Mouse (Mus musculus) testis, adult 2 months (tissue): ENCODE results near the gene Rdh5. TPM values are rescaled to one million over a fixed set of nuclear protein-coding genes. Genes with fewer than 3 reads are reported as not detected.

Experiments
- H3K27ac ChIP-seq: fragments of 200-500 bp; 2 replicates; pipeline ENCODE4 v1.5.1; 2012; ENCODE audit warnings: low read depth, low read length; ENCODE audit not compliant: control insufficient read depth, insufficient read depth
- H3K27me3 ChIP-seq: fragments of 200-500 bp; 2 replicates; pipeline ENCODE4 v1.6.1; 2012; ENCODE audit warnings: mild to moderate bottlenecking, low read length, moderate library complexity; ENCODE audit not compliant: control insufficient read depth, insufficient read depth
- H3K36me3 ChIP-seq: fragments of 200-500 bp; 2 replicates; pipeline ENCODE4 v1.6.1; 2012; ENCODE audit warnings: mild to moderate bottlenecking, low read length; ENCODE audit not compliant: control insufficient read depth, insufficient read depth
- H3K4me1 ChIP-seq: fragments of 200-500 bp; 2 replicates; pipeline ENCODE4 v1.6.1; 2012; ENCODE audit warnings: low read length; ENCODE audit not compliant: control insufficient read depth, insufficient read depth
- H3K4me3 ChIP-seq: fragments of 200-500 bp; 2 replicates; pipeline ENCODE4 v1.5.1; 2012; ENCODE audit warnings: low read depth, mild to moderate bottlenecking, low read length, moderate library complexity, mixed read lengths; ENCODE audit not compliant: control insufficient read depth
- CTCF ChIP-seq: fragments of 200-500 bp; IDR thresholded peaks from 2 replicates; pipeline ENCODE4 v1.5.1; 2012; ENCODE audit warnings: low read depth, mild to moderate bottlenecking, inconsistent platforms, low read length, moderate library complexity; ENCODE audit not compliant: control insufficient read depth, insufficient read depth, insufficient replicate concordance
- POLR2A ChIP-seq: fragments of 200-500 bp; IDR thresholded peaks from 2 replicates; pipeline ENCODE4 v1.6.1; 2012; ENCODE audit warnings: low read depth, mild to moderate bottlenecking, inconsistent platforms, low read length, moderate library complexity; ENCODE audit not compliant: control insufficient read depth
- polyA plus RNA-seq: library from polyadenylated mRNA; depleted of rRNA; stranded (reverse); fragments of >200 nt; gene quantifications from 2 replicates; pipeline ENCODE4 v1.2.3, GENCODE M21; 2012

The Rdh5 gene
- polyA plus RNA-seq, 1 experiment = 7.5 TPM

DNA sequence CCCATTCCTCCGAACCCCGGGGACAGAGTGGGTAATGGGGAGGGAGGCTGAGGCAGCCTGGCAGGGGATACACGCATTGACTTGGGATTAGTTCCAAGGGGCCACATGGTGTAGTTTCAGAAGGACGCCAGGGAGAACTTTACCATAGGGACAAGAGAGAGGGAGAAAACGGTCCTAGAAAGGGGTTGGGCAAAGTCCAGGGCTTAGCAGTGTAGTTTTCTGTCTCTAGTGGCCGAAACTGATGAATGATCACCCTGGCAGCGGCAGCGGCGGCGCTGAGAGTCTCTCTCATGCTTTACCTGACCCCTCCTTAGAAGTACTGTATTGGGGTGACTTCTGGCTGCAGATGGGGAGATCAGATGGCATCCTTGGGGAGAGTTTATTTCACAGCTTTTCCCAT lies 35.7 kb upstream of the Rdh5 start:
- TF ChIP-seq POLR2A = no peak
- no peak for TF ChIP-seq CTCF
- no peak overlapping the region for H3K27ac ChIP-seq
- H3K4me1 ChIP-seq = peaks cover 3% of the 10 kb centered on the region; the same call in 1 of the 2 replicates
- H3K36me3 ChIP-seq = no peaks in the 10 kb centered on the region
- H3K27me3 ChIP-seq = no peaks in the 10 kb centered on the region
- no peak overlapping the region for H3K4me3 ChIP-seq

DNA sequence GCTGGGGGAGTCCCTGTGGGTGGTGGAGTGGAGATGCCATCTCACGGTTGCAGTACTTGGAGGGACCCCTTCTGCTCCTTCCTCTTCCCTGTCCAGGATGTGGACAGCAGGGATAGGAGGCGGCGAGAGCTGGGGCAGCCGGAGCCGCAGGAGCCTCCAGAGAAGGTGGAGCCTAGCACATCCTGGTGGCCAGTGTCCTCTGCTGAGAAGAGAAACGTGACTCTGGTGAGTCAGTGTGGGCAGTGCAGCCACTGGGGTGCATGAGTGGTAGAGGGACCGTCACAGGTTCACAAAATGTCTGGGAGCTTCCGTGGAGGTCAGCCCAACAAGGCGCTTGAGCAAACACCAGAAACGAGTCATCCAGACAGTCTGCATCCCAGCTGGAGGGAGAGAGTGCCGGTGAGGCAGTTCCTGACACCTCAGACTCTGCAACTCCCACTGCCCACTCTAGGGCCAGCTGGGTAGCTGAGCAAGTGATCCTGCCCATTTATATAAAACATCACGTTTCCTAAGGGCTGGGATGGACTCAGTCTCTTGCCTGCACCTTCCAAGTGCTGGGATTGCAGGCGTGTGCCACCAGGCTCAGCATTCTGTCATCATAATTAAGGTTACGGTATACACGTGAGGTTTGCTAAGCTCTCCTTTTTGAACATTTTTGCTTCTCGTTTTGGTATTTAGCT lies 27.7 kb upstream of the Rdh5 start:
- Histone ChIP-seq H3K4me3 (peak overlapping the region; percentile 32; the same call in 1 of the 2 replicates), H3K4me1 (no peaks in the 10 kb centered on the region; the same call in 1 of the 2 replicates), H3K27ac (no peak overlapping the region), H3K27me3 (no peaks in the 10 kb centered on the region), H3K36me3 (no peaks in the 10 kb centered on the region)
- TF ChIP-seq CTCF (no peak), POLR2A (no peak)

DNA sequence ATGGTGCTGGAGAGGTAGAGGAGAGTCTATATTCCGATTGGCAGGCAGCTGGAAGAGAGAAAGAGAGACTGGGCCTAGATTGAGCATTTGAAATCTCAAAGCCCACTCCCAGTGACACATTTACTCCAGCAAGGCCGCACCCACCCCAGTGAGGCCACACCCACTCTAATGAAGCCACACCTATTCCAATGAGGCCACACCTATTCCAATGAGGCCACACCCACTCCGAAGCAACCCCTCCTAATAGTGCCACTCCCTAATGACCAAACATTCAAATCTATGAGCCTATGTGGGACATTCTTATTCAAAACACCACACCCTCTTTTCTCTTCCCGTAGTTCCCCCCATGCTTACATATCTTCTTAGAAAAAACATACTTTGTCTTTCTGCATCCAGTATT lies 24.8 kb upstream of the Rdh5 start:
- Histone ChIP-seq H3K27me3 (no peaks in the 10 kb centered on the region), H3K27ac (0 out of 2 replicates have a peak overlapping the region, but pooled peaks have one; percentile 37)

DNA sequence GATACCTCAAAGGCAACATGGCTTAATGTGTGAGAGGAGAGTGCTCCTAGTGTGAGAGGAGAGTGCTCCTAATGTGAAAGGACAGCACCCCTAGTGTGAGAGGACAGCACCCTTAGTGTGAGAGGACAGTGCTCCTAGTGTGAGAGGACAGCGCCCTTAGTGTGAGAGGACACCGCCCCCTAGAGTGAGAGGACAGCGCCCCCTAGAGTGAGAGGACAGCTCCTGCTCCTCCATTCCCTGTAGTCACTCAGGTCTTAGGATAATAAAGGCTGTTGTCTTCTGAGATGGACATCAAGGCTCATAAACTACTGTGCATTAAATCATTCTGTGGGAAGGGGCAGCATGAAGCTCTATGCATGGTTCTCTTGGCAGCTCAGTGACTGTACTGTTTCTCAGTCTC lies 23.0 kb upstream of the Rdh5 start:
- H3K27me3 ChIP-seq = no peaks in the 10 kb centered on the region
- no peaks in the 10 kb centered on the region; the same call in 1 of the 2 replicates for H3K4me1 ChIP-seq
- TF ChIP-seq POLR2A (no peak), CTCF (peak; percentile 80; the same call in 1 of the 2 replicates)
- H3K4me3 ChIP-seq = peak overlapping the region; percentile 79
- H3K36me3 ChIP-seq = no peaks in the 10 kb centered on the region
- no peak overlapping the region for H3K27ac ChIP-seq

More for the DNA sequence above, 24.8 kb upstream of the Rdh5 start:
- no peaks in the 10 kb centered on the region; the same call in 1 of the 2 replicates for H3K4me1 ChIP-seq
- H3K4me3 ChIP-seq = no peak overlapping the region; the same call in 1 of the 2 replicates
- no peaks in the 10 kb centered on the region for H3K36me3 ChIP-seq
- no peak for TF ChIP-seq POLR2A
- TF ChIP-seq CTCF = no peak

DNA sequence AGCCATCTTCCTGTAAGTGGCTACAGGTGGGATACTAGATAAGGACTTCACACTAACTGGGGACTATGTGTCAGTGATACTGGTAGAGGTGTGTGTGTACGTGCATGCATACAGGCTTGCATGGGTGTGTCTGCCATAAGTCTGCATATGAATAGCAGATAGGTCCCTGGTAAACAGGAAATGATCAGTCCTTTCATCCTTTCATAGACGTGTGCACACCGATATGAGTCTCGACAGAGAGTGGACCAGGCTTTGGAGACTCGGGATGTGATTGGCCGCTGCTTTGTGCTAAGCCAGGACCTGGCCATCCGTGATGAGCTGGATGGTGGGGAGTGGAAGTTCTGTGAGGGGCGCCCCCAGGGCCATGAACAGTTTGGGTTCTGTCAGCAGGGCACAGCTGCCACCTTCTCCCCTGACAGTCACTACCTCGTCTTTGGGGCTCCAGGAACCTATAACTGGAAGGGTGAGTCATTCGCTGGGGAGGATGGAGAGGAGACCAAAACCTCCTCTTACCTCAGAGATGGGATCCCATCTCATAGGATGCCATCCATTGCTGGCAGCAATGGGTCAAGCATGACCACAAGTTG lies 17.9 kb upstream of the Rdh5 start:
- no peaks in the 10 kb centered on the region for H3K36me3 ChIP-seq
- no peak overlapping the region for H3K4me3 ChIP-seq
- no peaks in the 10 kb centered on the region for H3K27me3 ChIP-seq
- no peak overlapping the region for H3K27ac ChIP-seq
- no peaks in the 10 kb centered on the region; the same call in 1 of the 2 replicates for H3K4me1 ChIP-seq
- TF ChIP-seq POLR2A (no peak), CTCF (no peak)

DNA sequence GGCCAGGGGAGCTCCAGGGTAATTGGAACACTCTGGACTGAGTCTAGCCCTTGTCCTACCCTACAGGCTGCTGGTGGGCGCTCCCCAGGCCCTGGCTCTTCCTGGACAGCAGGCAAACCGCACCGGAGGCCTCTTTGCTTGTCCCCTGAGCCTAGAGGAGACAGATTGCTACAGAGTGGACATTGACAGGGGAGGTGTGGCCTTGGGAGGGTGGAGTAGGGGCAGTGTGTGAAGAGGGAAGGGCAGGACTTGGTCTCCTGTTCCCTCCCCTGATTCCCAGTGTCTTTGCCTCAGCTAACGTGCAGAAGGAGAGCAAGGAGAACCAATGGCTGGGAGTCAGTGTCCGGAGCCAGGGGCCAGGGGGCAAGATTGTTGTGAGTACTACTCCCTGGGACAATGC lies 16.3 kb upstream of the Rdh5 start:
- TF ChIP-seq CTCF = no peak
- no peak for TF ChIP-seq POLR2A
- Histone ChIP-seq H3K4me1 (peaks cover 4% of the 10 kb centered on the region), H3K27me3 (0 out of 2 replicates have a peak, but pooled peaks cover under 1% of the 10 kb centered on the region)

DNA sequence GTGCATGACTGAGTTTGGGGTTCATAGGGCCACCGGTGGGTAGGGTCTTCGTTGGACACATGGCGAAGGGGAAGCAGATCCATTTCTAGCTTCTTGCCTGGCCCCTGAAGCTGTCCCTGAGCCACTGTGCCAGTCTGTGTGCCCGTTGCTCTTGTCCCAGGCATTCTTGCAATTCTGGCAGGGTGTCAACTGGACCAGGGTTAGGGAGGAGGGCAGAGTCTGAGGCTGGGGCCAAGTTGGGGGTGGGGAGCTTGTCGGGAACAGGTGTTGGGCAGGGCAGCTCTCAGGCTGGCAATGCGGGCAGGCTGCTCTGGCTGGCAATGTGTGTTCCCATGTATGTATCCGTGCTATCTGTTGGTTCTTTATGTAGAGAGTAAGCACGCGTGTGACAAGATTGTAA lies 15.8 kb upstream of the Rdh5 start:
- Histone ChIP-seq H3K4me3 (no peak overlapping the region), H3K4me1 (peaks cover 7% of the 10 kb centered on the region), H3K27ac (no peak overlapping the region), H3K27me3 (0 out of 2 replicates have a peak, but pooled peaks cover 2% of the 10 kb centered on the region), H3K36me3 (no peaks in the 10 kb centered on the region)
- TF ChIP-seq CTCF = no peak
- no peak for TF ChIP-seq POLR2A

More for the DNA sequence above, 16.3 kb upstream of the Rdh5 start:
- Histone ChIP-seq H3K36me3 (no peaks in the 10 kb centered on the region), H3K27ac (no peak overlapping the region), H3K4me3 (no peak overlapping the region)
